Mouse (Mus musculus): ENCODE measurements around the gene Med12l. TPM values are rescaled to one million over a fixed set of nuclear protein-coding genes. Genes with fewer than 3 reads are reported as not detected.

The Med12l gene
- total and polyA plus RNA-seq, 3 experiments: 0.16 TPM; not detected in 2

DNA sequence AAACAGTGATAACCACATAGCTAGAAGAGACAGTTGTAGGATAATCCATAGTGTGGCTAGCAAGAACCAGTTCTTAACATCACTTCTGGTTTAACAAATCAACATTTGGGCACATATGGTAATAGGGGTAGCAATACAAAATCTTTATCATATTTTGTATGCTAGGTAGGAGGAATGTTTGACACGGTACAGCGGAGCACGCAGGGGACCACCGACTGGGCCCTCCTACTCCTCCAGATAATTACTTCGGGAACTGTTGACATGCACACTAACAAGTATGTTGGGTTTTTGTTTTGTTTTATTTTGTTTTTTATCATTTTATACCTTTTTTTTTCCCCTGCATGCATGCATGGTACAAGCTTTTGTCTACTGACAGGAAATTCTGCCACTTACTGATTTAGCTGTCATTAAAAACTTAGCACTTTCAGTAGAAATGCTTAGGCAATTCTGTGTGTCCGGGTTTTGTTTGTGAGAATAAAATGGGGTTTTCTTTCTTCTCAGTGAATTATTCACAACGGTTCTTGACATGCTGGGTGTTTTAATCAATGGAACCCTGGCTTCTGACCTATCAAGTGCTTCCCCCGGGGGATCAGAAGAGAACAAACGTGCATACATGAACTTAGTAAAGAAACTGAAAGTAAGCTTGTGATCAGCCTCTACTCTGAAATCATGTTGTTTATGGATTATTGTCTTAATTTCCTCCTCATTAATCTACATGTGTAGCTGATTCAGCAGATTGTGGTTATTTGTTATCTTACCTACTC lies 256.3 kb downstream of the Med12l start:
- peaks cover 7% of the 10 kb centered on the region; the same call in 1 of the 2 replicates for H3K27me3 ChIP-seq (ENCODE audit: insufficient read depth, low read length)
- no peaks in the 10 kb centered on the region for H3K36me3 ChIP-seq (replicated peaks)
- no peaks in the 10 kb centered on the region for H3K4me1 ChIP-seq (ENCODE audit: insufficient read depth, low read depth, low read length)
- TF ChIP-seq POLR2AphosphoS5 (IDR thresholded peaks at IDR 0.05; ENCODE audit: insufficient replicate concordance, low read depth, low read length) (no peak), GATA1 (IDR thresholded peaks at IDR 0.05; ENCODE audit: borderline replicate concordance, low read length) (no peak), TAL1 (conservative IDR thresholded peaks at IDR 0.05; ENCODE audit: low read depth, low read length) (no peak), GATA2 (IDR thresholded peaks at IDR 0.05; ENCODE audit: borderline replicate concordance, low read depth, low read length) (no peak), CTCF (IDR thresholded peaks at IDR 0.05; ENCODE audit: low read depth, low read length) (no peak)
- H3K9me3 ChIP-seq (replicated peaks): no peaks in the 10 kb centered on the region
- no peak for ATAC-seq (ENCODE audit: extremely low read depth, insufficient number of reproducible peaks, low FRiP score, poor library complexity, severe bottlenecking)
- no peak overlapping the region for H3K4me3 ChIP-seq (ENCODE audit: low read depth, low read length)
- DNase-seq (ENCODE audit: low spot score): no peak

DNA sequence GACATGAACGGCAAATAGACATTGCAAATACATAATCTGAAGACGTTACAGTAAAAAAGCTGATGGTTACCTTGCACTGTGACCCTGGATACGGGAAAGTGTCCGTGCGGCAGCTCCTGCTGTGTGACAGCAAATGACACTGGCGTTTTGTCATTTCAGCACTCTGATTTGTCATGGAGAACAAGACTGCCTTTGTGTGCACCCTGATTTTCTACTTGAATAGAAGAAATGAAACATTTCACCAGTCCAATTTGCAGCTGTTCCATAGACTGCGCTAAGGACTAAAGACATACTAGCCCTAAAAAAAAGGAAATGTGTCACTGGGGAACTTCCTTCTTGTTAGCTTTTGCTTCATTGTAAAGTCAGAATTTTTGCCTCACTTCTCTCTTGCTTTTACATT lies 257.1 kb downstream of the Med12l start, which contains the start of gene P2ry12:
P2ry12 (minus strand) TSS at position 168 of the 400 bp plus-strand sequence.
- peaks cover 7% of the 10 kb centered on the region; the same call in 1 of the 2 replicates for H3K27me3 ChIP-seq (ENCODE audit: insufficient read depth, low read length)
- no peaks in the 10 kb centered on the region for H3K36me3 ChIP-seq (replicated peaks)
- TF ChIP-seq TAL1 (conservative IDR thresholded peaks at IDR 0.05; ENCODE audit: low read depth, low read length) (no peak), CTCF (IDR thresholded peaks at IDR 0.05; ENCODE audit: low read depth, low read length) (no peak)
- H3K4me1 ChIP-seq (ENCODE audit: insufficient read depth, low read depth, low read length): no peaks in the 10 kb centered on the region
- H3K9me3 ChIP-seq (replicated peaks): no peaks in the 10 kb centered on the region
- DNase-seq (ENCODE audit: low spot score) (no peak), ATAC-seq (ENCODE audit: extremely low read depth, insufficient number of reproducible peaks, low FRiP score, poor library complexity, severe bottlenecking) (no peak)
- H3K4me3 ChIP-seq (ENCODE audit: low read depth, low read length): no peak within 1 kb of the TSS

DNA sequence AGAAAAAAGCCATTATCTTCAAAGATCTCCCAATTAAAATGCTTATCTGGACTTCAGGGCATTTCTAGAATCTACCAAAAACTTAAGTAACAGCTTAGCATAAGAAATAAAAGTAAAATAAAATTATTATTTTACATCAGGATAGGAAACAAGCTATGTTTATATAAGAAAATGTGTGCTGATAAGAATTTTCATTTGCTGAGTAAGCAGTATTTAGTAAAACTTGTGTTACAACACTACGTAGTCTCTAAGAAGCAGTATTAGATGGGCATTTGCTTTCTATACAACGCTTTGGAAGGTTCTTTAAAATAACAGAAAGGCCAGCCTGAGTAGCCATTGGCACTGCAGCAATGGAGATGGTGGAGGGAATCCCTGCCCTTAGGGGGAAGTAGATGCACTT lies 257.8 kb downstream of the Med12l start:
- no peak for ATAC-seq (ENCODE audit: extremely low read depth, insufficient number of reproducible peaks, low FRiP score, poor library complexity, severe bottlenecking)
- peaks cover 3% of the 10 kb centered on the region; the same call in 1 of the 2 replicates for H3K27me3 ChIP-seq (ENCODE audit: insufficient read depth, low read length)

DNA sequence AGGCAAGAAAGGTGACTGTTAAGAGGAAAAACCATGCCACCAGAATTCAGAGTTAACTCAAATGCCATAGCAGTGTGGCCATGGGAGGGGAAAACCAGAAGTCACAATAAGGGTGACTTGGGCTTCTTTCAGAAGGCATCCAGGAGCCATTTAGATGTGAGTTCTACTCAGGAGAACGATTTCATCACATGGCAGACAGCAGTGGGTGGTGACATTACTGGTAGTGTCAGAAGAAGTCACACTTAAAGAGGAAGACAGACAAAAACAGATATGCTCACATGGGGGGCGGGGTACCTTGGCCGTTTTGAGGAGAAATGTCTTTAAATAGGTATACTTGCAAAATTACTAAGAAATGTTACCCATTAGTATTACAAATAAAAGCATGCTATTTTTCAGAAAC lies 258.4 kb downstream of the Med12l start:
- no peak for ATAC-seq (ENCODE audit: extremely low read depth, insufficient number of reproducible peaks, low FRiP score, poor library complexity, severe bottlenecking)
- H3K36me3 ChIP-seq (replicated peaks): no peaks in the 10 kb centered on the region
- DNase-seq (ENCODE audit: low spot score): no peak
- peaks cover 3% of the 10 kb centered on the region; the same call in 1 of the 2 replicates for H3K27me3 ChIP-seq (ENCODE audit: insufficient read depth, low read length)
- no peaks in the 10 kb centered on the region for H3K9me3 ChIP-seq (replicated peaks)
- no peak for TF ChIP-seq GATA2 (IDR thresholded peaks at IDR 0.05; ENCODE audit: borderline replicate concordance, low read depth, low read length)
- TF ChIP-seq GATA1 (IDR thresholded peaks at IDR 0.05; ENCODE audit: borderline replicate concordance, low read length): no peak
- no peak for TF ChIP-seq POLR2AphosphoS5 (IDR thresholded peaks at IDR 0.05; ENCODE audit: insufficient replicate concordance, low read depth, low read length)
- no peak for TF ChIP-seq CTCF (IDR thresholded peaks at IDR 0.05; ENCODE audit: low read depth, low read length)
- no peak for TF ChIP-seq TAL1 (conservative IDR thresholded peaks at IDR 0.05; ENCODE audit: low read depth, low read length)
- H3K4me1 ChIP-seq (ENCODE audit: insufficient read depth, low read depth, low read length): no peaks in the 10 kb centered on the region
- no peak overlapping the region for H3K4me3 ChIP-seq (ENCODE audit: low read depth, low read length)

More for the DNA sequence above, 257.8 kb downstream of the Med12l start:
- no peak overlapping the region for H3K4me3 ChIP-seq (ENCODE audit: low read depth, low read length)
- H3K4me1 ChIP-seq (ENCODE audit: insufficient read depth, low read depth, low read length): no peaks in the 10 kb centered on the region
- H3K9me3 ChIP-seq (replicated peaks): no peaks in the 10 kb centered on the region
- H3K36me3 ChIP-seq (replicated peaks): no peaks in the 10 kb centered on the region
- no peak for DNase-seq (ENCODE audit: low spot score)
- TF ChIP-seq POLR2AphosphoS5 (IDR thresholded peaks at IDR 0.05; ENCODE audit: insufficient replicate concordance, low read depth, low read length): no peak
- TF ChIP-seq GATA1 (IDR thresholded peaks at IDR 0.05; ENCODE audit: borderline replicate concordance, low read length): no peak
- no peak for TF ChIP-seq TAL1 (conservative IDR thresholded peaks at IDR 0.05; ENCODE audit: low read depth, low read length)
- no peak for TF ChIP-seq GATA2 (IDR thresholded peaks at IDR 0.05; ENCODE audit: borderline replicate concordance, low read depth, low read length)
- TF ChIP-seq CTCF (IDR thresholded peaks at IDR 0.05; ENCODE audit: low read depth, low read length): no peak

DNA sequence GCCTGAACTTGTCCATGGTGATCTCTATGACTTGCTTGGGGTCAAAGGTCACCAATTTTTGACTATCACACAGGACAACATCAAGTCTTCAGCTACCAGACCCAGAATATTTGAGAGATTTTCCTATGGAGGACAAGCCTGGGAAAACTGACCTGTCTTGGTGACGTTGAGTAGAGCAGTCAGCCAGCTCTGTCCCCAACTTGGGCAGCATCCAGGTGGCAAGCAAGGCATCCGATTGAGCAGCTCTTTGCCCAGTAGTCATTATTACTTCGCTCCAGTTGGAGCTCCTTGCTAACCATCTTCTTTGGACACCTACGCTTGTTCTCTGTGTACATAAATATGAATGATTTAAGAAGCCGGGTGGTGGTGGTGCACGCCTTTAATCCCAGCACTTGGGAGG lies 265.2 kb downstream of the Med12l start:
- DNase-seq (ENCODE audit: low spot score): no peak
- H3K4me3 ChIP-seq (ENCODE audit: low read depth, low read length): no peak overlapping the region
- H3K9me3 ChIP-seq (replicated peaks): no peaks in the 10 kb centered on the region
- H3K4me1 ChIP-seq (ENCODE audit: insufficient read depth, low read depth, low read length): no peaks in the 10 kb centered on the region
- ATAC-seq (ENCODE audit: extremely low read depth, insufficient number of reproducible peaks, low FRiP score, poor library complexity, severe bottlenecking): no peak
- H3K27me3 ChIP-seq (ENCODE audit: insufficient read depth, low read length): no peaks in the 10 kb centered on the region
- TF ChIP-seq CTCF (IDR thresholded peaks at IDR 0.05; ENCODE audit: low read depth, low read length) (no peak), GATA2 (IDR thresholded peaks at IDR 0.05; ENCODE audit: borderline replicate concordance, low read depth, low read length) (no peak), POLR2AphosphoS5 (IDR thresholded peaks at IDR 0.05; ENCODE audit: insufficient replicate concordance, low read depth, low read length) (no peak), TAL1 (conservative IDR thresholded peaks at IDR 0.05; ENCODE audit: low read depth, low read length) (no peak), GATA1 (IDR thresholded peaks at IDR 0.05; ENCODE audit: borderline replicate concordance, low read length) (no peak)
- H3K36me3 ChIP-seq (replicated peaks): no peaks in the 10 kb centered on the region

DNA sequence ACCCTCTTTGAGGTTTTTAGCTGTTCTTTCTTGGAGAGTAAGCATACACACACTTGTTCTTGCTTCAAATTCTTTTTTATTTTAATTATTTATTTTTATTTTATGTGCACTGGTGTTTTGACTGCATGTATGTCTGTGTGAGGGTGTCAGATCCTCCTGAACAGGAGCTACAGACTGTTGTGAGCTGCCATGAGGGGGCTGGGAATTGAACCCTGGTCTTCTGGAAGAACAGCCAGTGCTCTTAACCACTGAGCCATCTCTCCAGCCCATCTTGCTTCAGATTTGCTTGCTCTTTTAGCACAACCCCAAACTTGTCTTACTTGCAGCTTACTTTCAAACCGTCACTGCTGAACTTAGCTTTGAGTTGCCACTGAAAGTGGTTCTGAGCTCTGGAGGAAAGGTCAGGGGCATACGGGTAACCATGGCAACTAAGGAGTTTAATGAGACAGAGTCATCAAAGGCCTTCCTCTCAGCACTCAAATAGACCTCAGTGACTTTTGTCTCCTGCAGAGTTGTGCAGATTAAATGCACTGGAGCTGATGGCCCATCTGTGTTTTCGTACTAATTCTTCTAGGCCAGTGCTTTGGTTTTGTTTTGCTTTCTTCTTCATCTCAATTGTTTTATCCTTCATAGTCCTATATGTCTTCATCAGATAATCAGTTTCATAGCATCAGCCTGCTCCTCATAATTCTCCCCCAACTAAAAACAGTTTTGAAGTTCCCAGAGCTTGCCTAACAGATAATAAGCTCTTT lies 272.1 kb downstream of the Med12l start:
- Histone ChIP-seq H3K36me3 (replicated peaks) (no peaks in the 10 kb centered on the region), H3K27me3 (ENCODE audit: insufficient read depth, low read length) (no peaks in the 10 kb centered on the region), H3K4me1 (ENCODE audit: insufficient read depth, low read depth, low read length) (no peaks in the 10 kb centered on the region), H3K4me3 (ENCODE audit: low read depth, low read length) (no peak overlapping the region), H3K9me3 (replicated peaks) (no peaks in the 10 kb centered on the region)
- TF ChIP-seq POLR2AphosphoS5 (IDR thresholded peaks at IDR 0.05; ENCODE audit: insufficient replicate concordance, low read depth, low read length) (no peak), GATA1 (IDR thresholded peaks at IDR 0.05; ENCODE audit: borderline replicate concordance, low read length) (no peak), GATA2 (IDR thresholded peaks at IDR 0.05; ENCODE audit: borderline replicate concordance, low read depth, low read length) (no peak), CTCF (IDR thresholded peaks at IDR 0.05; ENCODE audit: low read depth, low read length) (no peak), TAL1 (conservative IDR thresholded peaks at IDR 0.05; ENCODE audit: low read depth, low read length) (no peak)
- DNase-seq (ENCODE audit: low spot score) (no peak), ATAC-seq (ENCODE audit: extremely low read depth, insufficient number of reproducible peaks, low FRiP score, poor library complexity, severe bottlenecking) (no peak)
